Mouse (Mus musculus): ENCODE results near the gene Gapdhs.
"Not testable (repeated sequence)": the region's sequence is repeated elsewhere in the genome, so short reads cannot be mapped to it uniquely, and the experiment has no call there.

Gapdhs gene

GRCm38 (mm10) chr7:30743617-30744016 is at the start of gene Gapdhs:
Gene Gapdhs (minus strand): TSS chr7:30743681.
- DNase-seq (ENCODE audit: low read depth, low spot score): not testable (repeated sequence)

GRCm38 (mm10) chr7:30791921-30792320 is 48.4 kb upstream of the Gapdhs start:
- DNase-seq (ENCODE audit: low read depth, low spot score): peak; percentile 66

- peak; percentile 72 for DNase-seq (ENCODE audit: low read depth, low spot score)
Observed at GRCm38 (mm10) chr7:30790141-30790540, 46.7 kb upstream of the Gapdhs start.

GRCm38 (mm10) chr7:30787377-30788022 is 44.0 kb upstream of the Gapdhs start, which contains the start of gene Krtdap:
Gene Krtdap (plus strand): TSS chr7:30787896.
- DNase-seq (ENCODE audit: low read depth, low spot score): no peak

GRCm38 (mm10) chr7:30785721-30786546 is 42.5 kb upstream of the Gapdhs start:
- DNase-seq (ENCODE audit: low read depth, low spot score): peak; percentile 39

- DNase-seq (ENCODE audit: low read depth, low spot score): no peak
Observed at GRCm38 (mm10) chr7:30785154-30785553, 41.7 kb upstream of the Gapdhs start.

- DNase-seq (ENCODE audit: low read depth, low spot score): no peak
Observed at GRCm38 (mm10) chr7:30782658-30783057, 39.2 kb upstream of the Gapdhs start.

- DNase-seq (ENCODE audit: low read depth, low spot score): no peak
Observed at GRCm38 (mm10) chr7:30781792-30782191, 38.3 kb upstream of the Gapdhs start.

GRCm38 (mm10) chr7:30777911-30778310 is 34.4 kb upstream of the Gapdhs start:
- DNase-seq (ENCODE audit: low read depth, low spot score): no peak

GRCm38 (mm10) chr7:30777081-30777579 is 33.6 kb upstream of the Gapdhs start:
- DNase-seq (ENCODE audit: low read depth, low spot score): no peak

GRCm38 (mm10) chr7:30776104-30776503 is 32.6 kb upstream of the Gapdhs start:
- DNase-seq (ENCODE audit: low read depth, low spot score): peak; percentile 54

GRCm38 (mm10) chr7:30769236-30769635 is 25.8 kb upstream of the Gapdhs start:
- DNase-seq (ENCODE audit: low read depth, low spot score): no peak

GRCm38 (mm10) chr7:30766408-30766807 is 22.9 kb upstream of the Gapdhs start:
- no peak for DNase-seq (ENCODE audit: low read depth, low spot score)

GRCm38 (mm10) chr7:30765173-30765572 is 21.7 kb upstream of the Gapdhs start:
- no peak for DNase-seq (ENCODE audit: low read depth, low spot score)

- no peak for DNase-seq (ENCODE audit: low read depth, low spot score)
Observed at GRCm38 (mm10) chr7:30763456-30763855, 20.0 kb upstream of the Gapdhs start, which contains the start of gene Dmkn. Gene Dmkn (plus strand): TSS chr7:30763756.

- no peak for DNase-seq (ENCODE audit: low read depth, low spot score)
Observed at GRCm38 (mm10) chr7:30761769-30762352, 18.4 kb upstream of the Gapdhs start.

GRCm38 (mm10) chr7:30758853-30759252 is 15.4 kb upstream of the Gapdhs start:
- DNase-seq (ENCODE audit: low read depth, low spot score): peak; percentile 18

GRCm38 (mm10) chr7:30757001-30757400 is 13.5 kb upstream of the Gapdhs start:
- DNase-seq (ENCODE audit: low read depth, low spot score): no peak

GRCm38 (mm10) chr7:30751086-30751669 is 7.7 kb upstream of the Gapdhs start, which contains the start of gene Sbsn:
Gene Sbsn (plus strand): TSS chr7:30751471.
- DNase-seq (ENCODE audit: low read depth, low spot score): peak; percentile 79

GRCm38 (mm10) chr7:30749824-30750606 is 6.5 kb upstream of the Gapdhs start:
- DNase-seq (ENCODE audit: low read depth, low spot score): peak; percentile 34

Measured in brain, adult 2 months (tissue).